Mouse (Mus musculus) brain, adult 2 months (tissue): ENCODE measurements around the gene Palm.

ENCODE experiments used
- DNase-seq: peaks from one replicate; pipeline ENCODE4 v3.0.0; 2011; ENCODE audit warnings: low read depth, low spot score

The Palm gene

DNA sequence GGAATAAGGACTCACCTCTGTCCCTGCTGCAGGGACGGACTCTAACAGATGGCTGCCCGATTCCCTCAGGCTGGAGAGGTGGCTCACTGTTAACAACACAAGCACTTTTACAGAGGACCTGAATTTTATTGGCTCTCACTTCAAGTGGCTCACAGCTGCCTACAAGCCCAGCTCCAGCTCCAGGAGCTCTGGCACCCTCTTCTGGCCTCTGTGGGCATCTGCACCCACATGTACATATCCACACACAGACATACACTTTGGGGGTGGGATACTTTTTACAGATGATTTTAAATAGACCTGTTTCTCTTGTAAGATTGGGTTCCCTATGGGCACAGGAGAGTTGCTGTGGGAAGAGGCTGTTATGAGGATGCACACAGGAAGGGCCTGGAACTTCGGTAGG, 21.1 kb upstream of the Palm start:
- DNase-seq = no peak

DNA sequence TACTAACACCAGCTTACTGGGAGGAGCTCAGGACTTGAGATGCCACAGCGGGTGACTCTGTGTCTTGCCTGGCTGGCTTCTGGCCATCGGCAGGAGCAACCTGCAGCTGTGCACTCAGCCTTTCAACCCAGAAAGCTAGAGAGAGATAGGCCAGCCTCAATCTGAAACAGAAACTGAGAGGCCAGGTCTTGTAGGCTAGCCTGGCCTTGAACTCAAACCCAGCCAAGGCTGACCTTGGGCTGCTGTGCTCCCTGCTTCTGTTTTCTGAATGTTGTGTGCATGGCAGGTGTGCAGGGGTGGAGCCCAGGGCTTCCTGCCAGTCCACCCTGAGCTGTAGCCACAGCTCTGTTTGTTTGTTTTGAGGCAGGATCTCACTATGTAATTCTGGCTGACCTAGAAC, 20.2 kb upstream of the Palm start:
- no peak for DNase-seq

DNA sequence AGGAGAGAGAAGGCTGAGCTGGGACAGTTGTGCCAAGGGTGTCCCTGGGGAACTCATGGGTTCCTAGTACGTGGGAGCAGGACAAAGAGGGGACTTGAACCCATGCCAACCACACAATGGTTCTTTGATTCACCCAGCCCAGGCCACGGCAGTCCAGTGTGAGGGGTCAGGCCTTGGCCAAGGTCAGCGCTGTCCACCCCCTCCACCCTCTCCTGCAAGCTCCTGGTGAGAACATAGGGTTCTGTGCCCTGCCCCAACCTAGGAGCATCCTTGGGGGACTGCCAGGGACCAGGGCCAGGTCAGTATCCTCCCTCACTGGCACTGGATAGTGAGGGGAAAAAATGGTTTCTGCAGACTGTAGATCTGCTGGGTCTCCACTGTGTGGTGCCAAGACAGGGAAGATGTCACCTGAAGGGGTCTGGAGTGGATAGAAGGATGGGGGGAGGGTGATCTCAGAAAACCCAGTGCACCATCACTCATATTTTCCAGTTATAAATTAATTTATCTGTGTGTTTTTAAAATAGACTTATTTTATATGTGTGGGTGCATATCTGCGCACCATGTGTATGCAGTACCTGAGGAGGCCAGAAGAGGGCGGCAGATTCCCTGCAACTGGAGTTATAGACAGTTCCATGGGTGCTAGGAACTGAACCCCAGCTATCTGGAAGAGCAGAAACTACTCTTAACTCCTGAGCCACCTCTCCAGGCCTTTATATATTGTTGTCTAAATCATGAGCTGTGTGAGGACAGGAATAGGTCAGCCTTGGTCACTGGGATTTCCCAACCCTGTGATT, 18.7 kb upstream of the Palm start:
- DNase-seq = no peak

DNA sequence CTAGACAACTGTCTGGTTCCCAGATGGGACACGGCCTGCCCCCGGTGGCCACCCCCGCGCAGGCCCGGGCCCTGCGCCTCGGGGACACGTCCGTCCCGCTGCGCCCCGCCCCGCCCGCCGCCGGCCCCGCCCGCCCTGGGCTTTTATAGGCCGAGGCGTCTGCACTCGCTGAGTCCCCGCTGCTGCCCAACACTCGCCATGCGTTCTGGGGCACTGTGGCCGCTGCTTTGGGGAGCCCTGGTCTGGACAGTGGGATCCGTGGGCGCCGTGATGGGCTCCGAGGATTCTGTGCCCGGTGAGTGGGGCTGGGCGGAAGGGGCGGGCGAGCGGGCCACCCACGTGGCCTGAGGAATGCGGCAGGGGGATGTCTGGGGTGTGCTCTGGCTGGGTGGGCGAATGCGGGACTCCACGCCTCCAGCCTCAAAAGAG, 16.3 kb upstream of the Palm start, which contains the start of gene Fstl3:
TSS of gene Fstl3 (plus strand) at position 170 of the 429 bp plus-strand sequence.
- DNase-seq = no peak

DNA sequence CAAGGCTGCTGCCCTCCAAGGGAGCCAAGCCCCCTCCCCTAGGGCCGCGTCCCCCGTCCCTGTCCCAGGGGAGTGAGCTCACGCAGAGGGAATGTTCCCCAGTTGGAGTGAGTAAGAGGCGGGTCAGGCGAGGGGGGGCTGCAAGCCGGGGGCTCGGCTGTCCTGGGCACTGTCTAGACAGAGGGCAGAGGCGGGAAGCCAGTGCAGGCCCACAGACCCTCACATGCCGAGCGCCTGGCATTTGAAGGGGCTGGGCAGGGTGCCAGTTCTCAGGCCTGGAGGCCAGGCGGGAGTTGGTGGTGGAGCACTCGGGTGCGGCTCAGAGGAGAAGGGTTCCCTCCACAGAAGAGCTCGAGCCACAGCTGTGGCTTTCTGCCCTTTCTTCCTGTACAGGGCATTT, 15.4 kb upstream of the Palm start:
- no peak for DNase-seq

DNA sequence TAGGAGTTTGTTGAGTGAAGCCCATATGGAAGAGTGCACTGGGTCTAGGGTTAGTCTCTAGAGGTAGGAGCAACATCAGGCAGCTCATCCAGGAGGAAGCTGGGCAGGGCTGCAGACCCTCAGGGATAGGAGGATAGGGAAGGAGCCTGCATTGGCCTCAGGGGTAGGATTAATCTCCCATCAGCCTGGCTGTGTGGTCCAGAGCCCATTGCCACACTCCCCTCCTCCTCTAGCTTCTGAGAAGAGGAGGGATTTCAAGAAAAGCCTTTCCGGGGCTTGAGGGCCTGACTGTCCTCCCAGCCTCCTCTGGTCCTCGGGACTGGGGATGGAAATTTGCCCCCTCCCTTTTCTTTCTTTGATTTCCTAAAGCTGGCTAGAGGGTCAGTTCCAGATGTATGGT, 14.2 kb upstream of the Palm start:
- no peak for DNase-seq

DNA sequence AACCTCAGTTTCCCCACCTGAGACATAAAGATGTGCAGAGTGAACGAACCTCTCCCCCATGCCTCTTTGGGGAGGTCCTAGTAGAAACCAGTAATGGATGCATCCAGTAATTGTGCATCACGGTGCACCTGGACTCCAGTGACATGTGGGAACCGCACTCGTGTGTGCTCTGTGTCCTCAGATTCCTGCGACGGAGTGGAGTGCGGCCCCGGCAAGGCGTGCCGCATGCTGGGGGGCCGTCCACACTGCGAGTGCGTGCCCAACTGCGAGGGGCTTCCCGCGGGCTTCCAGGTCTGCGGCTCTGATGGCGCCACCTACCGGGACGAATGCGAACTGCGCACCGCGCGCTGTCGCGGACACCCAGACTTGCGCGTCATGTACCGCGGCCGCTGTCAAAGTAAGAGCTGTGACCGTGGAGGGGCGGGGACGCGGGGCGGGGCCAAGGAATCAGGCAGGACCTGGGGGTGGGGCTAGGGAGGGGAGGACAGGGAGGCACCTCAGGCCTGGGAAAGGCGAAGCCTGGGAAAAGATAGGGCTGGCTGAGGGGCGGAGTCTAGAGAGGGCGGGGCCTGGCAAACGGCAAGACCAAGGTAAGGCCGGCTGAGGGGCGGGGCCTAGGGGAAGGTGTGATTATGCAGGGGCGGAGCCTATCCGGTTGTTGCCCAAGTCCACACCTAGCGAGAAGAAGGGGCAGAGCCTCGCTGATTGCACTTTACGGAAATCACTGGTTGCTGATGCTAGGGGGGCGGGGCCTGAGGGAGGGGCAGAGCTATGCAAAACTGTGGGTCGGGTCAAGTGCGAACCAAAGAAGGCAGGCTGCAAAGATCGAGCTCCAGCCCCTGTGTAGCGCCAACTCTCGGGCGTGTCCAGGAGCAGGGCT, 13.3 kb upstream of the Palm start:
- DNase-seq = peak; percentile 99

DNA sequence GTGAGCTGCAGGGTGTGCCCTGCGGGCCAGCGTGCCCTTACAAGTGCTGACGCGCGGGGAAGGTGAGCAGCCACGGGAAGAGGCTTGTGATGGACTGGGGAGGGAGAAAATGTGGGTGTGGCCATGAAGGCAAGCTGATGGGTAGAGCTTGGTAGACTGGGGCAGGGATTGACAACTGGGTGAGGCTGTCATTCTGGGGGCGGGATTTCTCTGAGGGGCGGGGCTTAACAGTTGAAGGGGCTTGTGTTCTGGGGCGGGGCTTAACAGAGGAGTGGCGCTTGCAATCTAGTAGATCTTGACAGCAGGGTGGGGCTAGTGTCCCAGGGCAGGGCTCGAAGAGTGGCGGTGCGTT, 12.7 kb upstream of the Palm start:
- DNase-seq = peak; percentile 94

DNA sequence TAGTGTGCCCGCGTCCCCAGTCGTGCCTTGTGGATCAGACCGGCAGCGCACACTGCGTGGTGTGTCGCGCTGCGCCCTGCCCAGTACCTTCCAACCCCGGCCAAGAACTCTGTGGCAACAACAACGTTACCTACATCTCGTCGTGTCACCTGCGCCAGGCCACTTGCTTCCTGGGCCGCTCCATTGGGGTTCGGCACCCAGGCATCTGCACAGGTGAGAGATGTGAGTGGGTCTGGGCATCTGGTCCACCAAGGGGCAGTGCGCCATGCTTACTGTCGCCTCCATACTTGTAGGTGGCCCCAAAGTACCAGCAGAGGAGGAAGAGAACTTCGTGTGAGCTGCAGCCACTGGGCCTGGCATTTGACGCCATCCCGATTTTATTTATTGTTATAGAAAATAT, 12.2 kb upstream of the Palm start:
- DNase-seq = no peak

DNA sequence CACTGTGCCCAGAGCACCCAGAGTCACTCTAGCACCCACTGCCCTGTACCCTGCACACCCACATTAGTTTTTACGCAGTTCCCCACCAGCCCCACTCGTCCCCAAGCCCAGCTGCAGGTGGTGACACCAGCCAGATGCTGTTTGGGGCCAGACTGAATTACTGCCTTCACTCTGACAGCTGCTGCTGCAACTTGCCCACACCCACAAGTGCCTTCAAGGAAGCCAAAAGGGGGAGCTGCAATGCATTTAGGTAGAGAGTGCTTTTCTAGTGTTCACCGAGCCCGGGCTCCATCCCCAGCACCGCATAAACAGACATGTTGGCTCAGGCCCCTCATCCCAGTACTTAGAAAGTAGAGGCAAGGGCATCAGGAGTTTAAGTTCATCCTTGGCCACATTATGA, 11.4 kb upstream of the Palm start:
- no peak for DNase-seq

DNA sequence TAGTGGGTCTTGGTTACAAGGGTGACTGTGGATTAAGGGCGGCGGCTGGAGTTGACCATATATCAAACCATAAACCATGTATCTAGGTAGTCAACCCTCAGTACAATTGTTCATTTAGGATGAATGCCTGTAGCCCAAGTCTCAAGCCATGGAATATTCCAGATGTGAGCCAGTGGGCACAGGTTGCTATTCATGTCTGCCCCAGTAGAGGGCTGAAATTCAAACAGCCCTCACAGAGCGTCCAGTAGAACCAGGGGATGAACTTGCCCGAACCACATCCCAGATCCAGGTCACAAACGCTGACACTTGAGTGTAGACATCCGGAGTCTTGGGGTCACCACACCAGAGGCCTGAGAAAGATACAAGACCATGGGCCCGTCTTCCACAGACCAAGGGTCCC, 10.3 kb upstream of the Palm start:
- no peak for DNase-seq

DNA sequence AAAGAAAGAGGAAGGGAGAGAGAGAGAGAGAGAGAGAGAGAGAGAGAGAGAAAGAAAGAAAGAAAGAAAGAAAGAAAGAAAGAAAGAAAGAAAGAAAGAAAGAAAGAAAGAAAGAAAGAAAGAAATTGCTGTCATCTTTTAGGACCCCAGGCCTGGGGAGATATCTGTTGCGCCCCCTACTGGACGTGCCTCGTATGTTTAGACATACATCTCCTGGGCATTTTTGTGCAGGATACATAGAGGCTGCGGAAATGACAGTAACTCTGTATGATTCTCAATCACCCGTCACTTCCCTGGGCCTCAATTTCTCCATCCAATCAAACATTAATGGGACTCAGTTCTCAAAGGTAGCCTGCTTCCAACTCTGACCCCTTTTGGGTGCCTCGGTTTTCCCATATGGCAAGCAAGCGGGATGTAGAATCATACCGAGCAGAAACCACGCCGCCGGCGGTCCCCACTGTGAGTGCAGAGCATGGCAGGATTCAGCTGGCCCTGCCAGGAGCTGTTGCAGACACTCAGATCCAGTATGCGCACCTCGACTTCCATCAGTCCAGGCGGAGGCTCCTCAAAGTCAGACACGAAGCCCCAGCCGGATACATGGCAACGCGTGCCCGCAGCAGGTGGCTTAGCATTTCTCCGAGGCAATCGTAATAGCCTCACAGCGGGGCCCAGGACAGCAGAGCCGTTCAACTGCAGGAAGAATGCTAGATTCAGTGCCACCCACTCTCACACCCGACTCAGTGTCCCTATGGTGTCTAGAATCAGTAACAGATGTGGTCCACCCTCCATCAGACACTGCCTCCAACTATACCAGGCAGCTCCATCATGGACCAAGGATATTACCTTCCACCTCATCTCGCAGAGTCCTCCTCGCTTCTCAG, 9.2 kb upstream of the Palm start:
- peak; percentile 63 for DNase-seq

DNA sequence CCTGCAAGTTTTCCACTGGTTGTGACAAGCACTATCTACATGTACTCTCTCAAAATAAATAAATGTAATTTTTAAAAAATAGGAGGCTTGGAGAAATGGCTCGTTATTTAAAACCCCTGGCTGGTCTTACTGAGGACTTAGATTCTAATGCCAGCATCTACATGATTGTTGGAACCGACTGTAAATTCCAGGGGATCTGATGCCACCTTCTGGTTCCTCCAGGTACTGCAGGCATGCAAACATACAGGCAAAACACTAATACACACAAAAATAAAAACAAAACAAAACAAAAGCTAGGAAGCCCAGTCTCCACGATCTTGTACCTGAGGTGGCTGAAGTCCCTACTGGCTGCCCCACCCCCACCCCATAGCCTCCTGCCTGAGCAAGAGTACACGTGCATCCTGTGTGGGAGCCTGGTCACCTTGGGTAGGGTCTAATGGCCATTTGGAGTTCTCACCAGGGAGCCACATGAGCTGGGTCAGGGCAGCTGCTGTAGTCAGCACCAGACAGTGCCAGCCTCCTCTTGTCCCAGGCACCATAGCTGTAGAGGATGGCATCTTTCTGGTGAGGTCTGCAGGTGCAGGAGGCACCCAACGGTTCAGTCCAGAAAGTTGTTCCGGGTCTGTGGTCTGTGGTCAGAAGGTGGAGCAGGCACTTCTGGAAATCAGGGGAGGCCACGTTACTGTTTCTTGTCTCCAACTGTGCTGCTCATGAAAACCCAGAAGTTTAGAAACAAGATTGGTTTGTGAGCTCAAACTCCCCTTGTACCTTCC, 4.8 kb upstream of the Palm start:
- DNase-seq = peak; percentile 88

DNA sequence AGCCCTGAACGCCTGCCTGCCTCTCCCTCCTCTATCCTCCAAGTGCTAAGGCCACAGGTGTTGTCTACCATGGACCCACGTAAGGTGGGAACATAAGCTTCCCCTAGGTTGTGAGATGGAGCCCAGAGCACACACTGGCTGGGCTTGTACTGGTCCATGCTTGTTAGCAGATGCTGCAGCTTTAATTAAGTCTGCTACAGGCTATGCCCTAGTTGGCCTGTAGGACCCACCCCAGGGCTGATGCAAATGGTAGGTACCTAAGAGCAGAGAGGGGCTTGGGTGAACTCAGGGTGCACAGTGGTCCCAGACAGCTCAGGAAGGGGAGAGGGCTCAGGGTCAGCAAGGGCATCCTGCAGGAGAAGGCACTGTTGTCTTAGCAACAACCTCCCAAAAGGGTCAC, 3.8 kb upstream of the Palm start:
- no peak for DNase-seq

DNA sequence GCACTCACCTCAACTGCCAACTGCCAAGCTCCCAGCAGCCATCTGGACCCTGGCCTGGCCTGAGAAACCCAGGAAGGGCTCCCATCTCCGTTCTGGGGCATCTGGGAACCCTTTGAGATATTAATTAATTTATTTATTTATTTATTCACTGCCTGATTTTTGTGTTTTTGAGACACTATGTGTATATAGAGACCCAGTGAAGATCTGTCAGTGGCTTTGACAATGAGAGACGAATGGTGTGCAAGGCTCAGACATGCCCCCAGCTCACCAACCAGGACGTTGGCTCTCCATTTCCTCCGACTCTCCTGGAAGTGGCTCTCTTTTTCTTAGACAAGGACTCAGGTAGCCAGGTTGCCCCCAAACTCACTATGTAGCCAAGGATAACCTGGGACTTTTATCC, 2.5 kb upstream of the Palm start, which contains the start of gene Prss57:
TSS of gene Prss57 (minus strand) at position 101 of the 400 bp plus-strand sequence.
- no peak for DNase-seq

DNA sequence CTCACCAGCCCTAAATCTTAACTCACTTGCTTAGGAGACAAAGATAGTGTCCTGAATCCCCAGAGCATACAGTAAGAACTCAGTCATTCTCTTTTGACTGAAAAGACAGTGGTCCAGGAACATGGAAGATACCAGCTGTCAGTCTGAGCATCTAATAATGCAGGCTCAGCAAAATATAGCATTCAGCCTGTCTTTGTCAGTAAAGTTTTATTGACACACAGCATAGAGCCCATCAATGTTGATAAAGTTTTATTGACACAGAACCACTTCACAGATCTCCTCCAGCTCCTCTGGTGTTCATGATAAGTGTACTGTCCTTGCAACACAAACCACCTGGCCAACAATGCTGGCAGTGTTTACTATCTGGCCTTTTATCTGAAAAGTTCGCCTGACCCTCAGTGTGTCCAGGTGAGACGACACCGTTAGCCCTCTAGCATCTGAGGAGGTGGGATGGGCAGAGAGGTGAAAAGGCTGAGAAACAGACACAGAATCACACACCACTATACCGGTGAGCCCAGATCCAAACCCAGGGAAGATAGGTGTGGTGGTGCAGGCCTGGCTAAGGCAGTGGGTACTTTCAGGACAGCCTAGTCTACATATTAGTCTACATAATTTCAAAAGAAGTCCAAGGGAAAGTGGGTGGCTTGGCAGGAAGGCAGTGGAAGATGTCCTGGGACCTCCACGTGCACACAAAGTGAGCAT, 882 bp upstream of the Palm start:
- no peak for DNase-seq

DNA sequence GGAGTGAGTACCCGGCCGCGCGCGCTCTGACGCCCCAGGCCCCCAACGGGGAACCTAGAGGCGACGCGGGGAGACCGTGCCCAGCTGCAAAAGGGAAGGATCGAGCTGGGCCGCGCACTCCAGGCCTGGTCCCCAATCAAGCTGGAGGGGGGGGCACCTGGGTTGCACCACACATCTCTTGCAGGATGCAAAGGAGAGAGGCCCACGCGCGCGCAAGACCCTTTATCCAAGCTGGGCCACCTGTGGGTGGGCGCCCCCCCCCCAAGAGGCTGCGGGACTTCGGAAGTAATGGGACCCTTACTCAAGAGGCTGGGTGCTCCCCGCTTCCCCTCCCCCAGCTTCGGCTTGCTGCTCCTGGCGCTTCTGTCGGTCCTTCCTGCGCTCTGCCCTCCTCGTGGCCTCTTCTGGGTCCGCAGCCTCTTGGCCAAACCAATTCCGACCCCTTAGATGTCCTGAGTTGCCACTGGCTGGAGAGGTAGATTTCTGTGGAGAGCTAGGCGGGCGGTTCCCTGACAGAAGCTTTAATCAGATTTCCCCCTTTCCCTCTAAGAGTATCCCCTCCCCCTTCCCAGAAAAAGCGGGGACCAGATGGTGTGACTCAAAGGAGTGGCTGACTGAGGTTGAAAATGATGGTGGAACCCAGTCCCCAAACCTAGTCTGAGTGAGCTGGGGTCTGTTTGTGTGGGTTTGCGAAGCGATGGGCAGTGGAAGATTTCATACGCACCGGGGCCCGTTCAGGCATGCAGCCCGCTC, 542 bp downstream of the Palm start:
- DNase-seq = peak; percentile 88

DNA sequence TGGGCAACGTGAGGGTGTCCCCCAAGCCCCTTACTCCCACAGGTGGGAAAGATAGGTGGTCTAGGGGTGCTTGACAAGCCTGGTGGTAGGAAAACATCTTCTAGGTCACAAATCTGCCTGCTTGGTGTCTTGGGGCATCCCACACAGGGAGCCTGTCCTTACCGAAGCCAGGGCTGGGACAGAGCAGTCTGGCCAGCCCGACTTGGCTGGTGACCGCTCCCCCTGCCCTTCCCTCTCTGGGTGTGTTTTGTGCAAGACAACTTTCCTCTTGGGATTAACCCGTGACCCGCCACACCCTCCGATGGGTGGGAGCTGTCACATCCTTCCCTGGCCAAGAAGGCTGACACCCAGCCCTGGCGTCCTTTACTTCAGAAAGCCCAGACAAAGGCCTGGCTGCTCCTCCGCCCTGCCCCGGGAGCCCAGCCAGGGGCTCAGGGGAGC, 1.1 kb downstream of the Palm start:
- DNase-seq = peak; percentile 53

DNA sequence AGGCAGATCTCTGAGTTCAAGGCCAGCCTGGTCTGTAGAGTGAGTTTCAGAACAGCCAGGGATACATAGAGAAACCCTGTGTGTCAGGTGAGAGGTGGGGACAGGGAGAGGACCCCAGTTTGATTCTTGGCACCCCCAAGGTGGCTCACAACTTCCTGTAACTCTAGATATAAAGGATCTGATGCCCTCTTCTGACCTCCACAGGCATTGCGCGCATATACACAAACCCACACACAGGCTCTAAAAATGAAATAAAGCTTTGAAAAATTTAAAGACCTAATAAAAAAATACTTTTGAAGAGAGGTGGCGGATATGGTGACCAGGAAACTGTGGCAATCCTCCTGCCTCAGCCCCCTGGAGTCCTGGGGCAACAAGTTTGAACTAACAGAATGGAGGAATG, 2.5 kb downstream of the Palm start:
- DNase-seq = no peak

DNA sequence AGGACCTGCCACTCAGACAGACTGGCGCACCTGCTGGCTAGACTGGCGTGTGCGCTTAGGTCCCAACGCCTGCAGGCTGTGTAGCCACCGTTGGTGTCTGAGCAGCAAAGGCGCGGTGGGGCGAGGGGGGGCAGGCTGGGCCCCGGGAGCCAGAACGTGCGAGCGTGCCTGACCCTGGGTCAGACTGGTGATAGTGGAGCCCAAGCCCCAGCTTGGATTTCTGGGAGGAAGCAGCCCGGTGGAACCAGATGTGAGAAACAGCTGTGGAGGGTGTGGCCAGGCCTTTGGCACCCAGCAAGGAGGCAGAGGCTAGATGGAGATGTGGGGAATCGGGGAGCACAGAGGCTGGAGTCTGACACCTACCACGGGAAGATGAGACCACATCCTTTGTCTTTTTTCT, 4.0 kb downstream of the Palm start:
- DNase-seq = no peak
